Mouse (Mus musculus) E14TG2a.4 (cell line): ENCODE measurements around the gene Ktn1.

Source experiments
- CTCF ChIP-seq: conservative IDR thresholded peaks from 2 replicates; pipeline ENCODE4 v1.5.1; 2014; ENCODE audit warnings: low read length
- NANOG ChIP-seq: IDR thresholded peaks from 2 replicates; pipeline ENCODE4 v1.6.1; 2014; ENCODE audit warnings: borderline replicate concordance, low read length, mixed read lengths

GRCm38 (mm10) chr14:47741046-47741445 is 92.8 kb downstream of the Ktn1 start:
- no peak for TF ChIP-seq CTCF
- TF ChIP-seq NANOG = no peak
